Mouse (Mus musculus) right cerebral cortex, postnatal 25 days (tissue): ENCODE measurements around the gene Dnajc10.

Experiments used
- DNase-seq: peaks from one replicate; pipeline ENCODE4 v3.0.0; 2022

The Dnajc10 gene

GRCm38 (mm10) chr2:80354531-80354930 lies 39.3 kb downstream of the Dnajc10 start:
- no peak for DNase-seq

GRCm38 (mm10) chr2:80356656-80357231 lies 41.5 kb downstream of the Dnajc10 start:
- DNase-seq = no peak

DNA sequence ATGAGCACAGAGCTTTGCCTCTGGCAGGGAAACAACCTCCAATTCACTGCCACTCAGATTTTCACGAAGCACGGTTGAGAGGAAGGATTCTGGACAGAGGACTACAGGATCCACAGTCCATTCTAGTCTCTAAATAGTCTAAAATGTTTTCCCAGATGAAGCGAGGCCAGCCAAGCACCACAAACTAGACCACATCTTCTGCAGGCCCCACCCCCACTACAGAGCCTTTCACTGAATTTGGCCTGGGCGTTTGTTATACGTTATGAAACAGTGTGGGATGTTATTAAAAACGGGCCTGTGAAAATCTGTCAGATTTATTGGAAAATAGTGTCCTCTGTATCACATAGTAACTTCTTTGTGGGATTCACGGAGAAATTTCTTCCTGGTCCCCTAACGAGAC lies 56.2 kb downstream of the Dnajc10 start:
- no peak for DNase-seq

- DNase-seq = no peak
Observed at GRCm38 (mm10) chr2:80374892-80375291, 59.6 kb downstream of the Dnajc10 start.

DNA sequence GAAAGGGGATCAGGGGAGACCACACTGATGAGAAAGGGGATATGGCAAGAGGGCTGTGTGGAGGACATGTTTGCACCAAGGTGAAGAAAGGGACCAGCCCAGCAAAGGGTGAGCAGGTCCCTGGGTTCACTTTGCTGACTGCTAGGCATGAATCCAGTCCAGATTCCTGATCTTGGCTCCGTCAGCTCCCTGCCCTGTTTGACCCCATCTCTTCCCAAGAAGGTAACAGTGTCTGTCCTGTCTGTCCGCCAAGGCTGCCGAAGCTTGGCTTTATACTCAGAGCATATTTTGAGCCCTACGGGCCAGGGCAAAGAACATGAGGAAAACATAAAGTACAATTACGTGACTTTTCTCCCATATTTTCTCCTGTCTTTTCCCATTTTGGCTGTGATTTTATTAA lies 64.6 kb downstream of the Dnajc10 start:
- DNase-seq = no peak

DNA sequence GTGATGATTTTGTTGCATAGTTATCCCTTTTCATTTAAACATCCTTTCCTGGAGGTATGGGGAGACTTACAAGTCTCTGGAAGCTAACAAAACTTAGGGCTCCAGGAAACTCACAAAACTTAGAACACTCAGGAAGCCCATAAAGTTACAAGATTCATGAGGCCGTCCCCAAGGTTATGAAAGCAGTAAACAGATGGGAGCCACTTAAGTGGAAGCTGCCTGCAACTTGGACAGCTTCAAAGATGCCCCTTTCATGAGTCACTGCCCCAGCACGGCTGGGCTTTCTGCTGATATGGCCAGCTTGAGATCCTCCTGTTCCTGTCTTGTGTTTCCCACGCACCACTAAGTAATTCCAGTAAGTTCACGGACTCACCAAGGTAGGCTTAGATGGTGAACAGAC lies 69.2 kb downstream of the Dnajc10 start:
- DNase-seq = no peak

DNA sequence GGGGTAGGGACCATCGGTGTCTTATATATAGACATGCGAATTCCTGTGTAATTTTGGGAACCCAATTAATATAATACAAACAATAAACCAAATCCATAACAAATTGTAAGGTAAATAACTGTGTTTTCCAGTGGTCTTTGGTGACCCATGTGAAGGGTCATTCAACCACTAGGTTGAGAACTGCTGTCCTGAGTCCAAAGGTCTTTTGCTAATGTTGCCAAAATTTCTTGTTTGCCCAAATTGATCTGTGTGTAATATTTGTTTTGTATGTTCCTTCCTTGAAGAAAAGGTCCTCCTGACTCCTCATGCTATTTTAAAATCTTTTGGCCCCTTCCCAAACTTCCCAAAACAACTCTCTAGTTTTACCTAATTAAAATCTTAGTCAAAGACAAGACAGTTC lies 71.0 kb downstream of the Dnajc10 start:
- no peak for DNase-seq

DNA sequence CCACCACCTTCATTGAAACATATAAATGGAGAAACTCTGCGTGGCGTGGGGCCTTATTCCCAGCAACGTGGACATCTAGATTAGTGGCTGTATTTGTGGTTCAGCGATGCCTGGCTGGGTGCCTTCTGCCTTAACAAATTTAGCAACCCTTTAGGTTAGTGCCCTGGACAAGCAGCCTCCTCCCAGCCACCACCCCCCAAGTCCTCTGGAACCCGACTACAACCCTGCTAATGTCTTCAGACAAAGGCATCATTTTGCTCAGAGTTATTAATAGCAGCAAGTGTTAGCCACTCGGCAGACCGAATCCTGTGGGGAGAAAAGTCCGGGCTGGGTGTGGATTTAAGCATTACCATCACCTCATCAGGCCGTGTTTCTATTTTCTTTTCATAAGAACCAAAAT lies 72.4 kb downstream of the Dnajc10 start:
- no peak for DNase-seq

DNA sequence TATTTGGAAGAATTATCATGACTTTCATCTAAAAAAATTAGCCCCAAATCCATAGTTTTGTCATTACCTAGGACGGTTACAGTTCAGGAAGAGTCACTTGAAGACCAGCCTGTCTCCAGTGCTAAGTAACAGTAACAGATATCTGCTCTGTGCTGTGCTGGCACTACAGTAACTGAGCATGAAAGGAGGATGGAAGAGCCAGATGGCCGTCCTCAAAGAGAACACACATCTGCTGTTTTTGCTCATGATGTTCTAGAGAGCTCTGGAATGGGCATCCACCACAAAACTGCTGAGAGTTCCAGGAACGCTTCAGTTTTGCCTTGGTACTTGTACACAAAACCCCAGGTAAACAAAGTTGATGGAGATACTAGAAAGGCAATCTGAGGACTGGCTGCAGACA lies 73.1 kb downstream of the Dnajc10 start:
- DNase-seq = peak; percentile 9

DNA sequence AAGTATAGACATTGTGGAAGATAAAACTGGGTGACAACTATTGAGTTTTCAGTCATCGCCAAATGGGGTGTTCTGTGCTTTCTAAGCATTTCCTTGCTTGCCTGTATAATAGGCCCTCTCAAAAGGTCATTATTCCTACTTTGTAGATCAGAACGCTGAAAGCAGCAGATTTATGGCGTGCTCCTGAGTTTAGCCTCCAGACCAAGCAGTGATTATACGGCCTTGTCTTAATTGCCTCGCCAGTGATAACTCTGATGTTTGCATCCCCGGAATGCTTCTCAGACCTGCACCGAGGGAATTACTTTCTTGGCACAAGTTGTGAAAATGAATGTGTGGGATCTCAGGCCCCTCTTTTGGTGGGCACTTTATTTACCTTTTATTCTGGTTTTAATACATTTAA lies 80.8 kb downstream of the Dnajc10 start:
- no peak for DNase-seq

- DNase-seq = no peak
Observed at GRCm38 (mm10) chr2:80396864-80397263, 81.6 kb downstream of the Dnajc10 start.

- DNase-seq = no peak
Observed at GRCm38 (mm10) chr2:80398595-80399099, 83.4 kb downstream of the Dnajc10 start.
